Comparison of ENCODE assay signal across 13 mouse cellular contexts in the genomic region with DNA sequence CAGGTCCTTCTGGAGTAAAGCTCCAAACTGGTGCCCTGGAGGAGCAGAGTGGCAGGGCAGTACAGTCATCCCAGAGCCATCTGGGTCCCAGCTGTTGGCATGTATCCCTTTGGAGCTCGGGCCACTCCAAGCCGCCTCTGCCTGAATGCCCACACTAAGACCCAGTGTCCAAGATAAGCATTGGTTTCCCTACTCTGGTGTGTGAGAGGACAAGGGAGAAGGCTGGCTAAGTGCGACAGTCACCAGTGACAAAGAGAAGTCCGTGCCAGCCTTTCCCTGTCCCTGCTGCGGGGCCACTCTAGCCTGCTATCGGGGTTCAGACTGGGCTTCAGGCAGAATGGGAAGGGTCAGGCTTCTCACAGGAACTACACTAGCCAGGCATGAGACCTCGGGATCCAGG. TPM values are rescaled to one million over a fixed set of nuclear protein-coding genes. Genes with fewer than 3 reads are reported as not detected.
DNase-seq lines count a peak whose midpoint lies in the region; ATAC-seq and TF ChIP-seq lines count a peak whose summit lies in the region.
"Had no signal": no experiment of that assay in that cellular context is flagged by ENCODE, and none has a peak within 500 bp of the region (broad histone marks: within the 10 kb centered on the region; RNA-seq: fewer than 3 reads in every experiment).

No protein-coding gene starts in this region.

- H3K4me3 ChIP-seq in limb, embryonic 14.5 days (replicated peaks; ENCODE audit: low read length) = no peak overlapping the region
- H3K4me3 ChIP-seq: intestine, embryonic 15.5 days; limb, embryonic 13.5 days had no signal

- WGBS in limb, embryonic 14.5 days = 80% methylated on average over 7 of the region's 7 CpGs

- no peaks in the 10 kb centered on the region for H3K27me3 ChIP-seq in limb, embryonic 14.5 days (ENCODE audit: control insufficient read depth, insufficient read depth, low read length)
- H3K27me3 ChIP-seq: intestine, embryonic 15.5 days; limb, embryonic 13.5 days had no signal

- H3K9me3 ChIP-seq in limb, embryonic 14.5 days (ENCODE audit: control insufficient read depth, low read length) = no peaks in the 10 kb centered on the region
- H3K9me3 ChIP-seq: intestine, embryonic 15.5 days; limb, embryonic 13.5 days had no signal

- ATAC-seq in limb, embryonic 14.5 days (ENCODE audit: low FRiP score, low read depth) = no peak
- ATAC-seq: intestine, embryonic 15.5 days had no signal

- no peak overlapping the region for H3K9ac ChIP-seq in limb, embryonic 14.5 days (ENCODE audit: low read depth, low read length, severe bottlenecking)
- H3K9ac ChIP-seq: intestine, embryonic 15.5 days; limb, embryonic 13.5 days had no signal

- no peak for TF ChIP-seq POLR2A in limb, embryonic 14.5 days (IDR thresholded peaks at IDR 0.05; ENCODE audit: borderline replicate concordance, extremely low read depth, insufficient read depth, insufficient read length)

- no peak overlapping the region for H3K4me2 ChIP-seq in limb, embryonic 14.5 days (replicated peaks; ENCODE audit: low read depth, low read length, severe bottlenecking)
- H3K4me2 ChIP-seq: intestine, embryonic 15.5 days; limb, embryonic 13.5 days had no signal

- peaks cover 39% of the 10 kb centered on the region for H3K36me3 ChIP-seq in limb, embryonic 14.5 days (ENCODE audit: control insufficient read depth, insufficient read depth, low read length)

- 0 out of 2 replicates have a peak overlapping the region, but pooled peaks have one; percentile 33 for H3K27ac ChIP-seq in limb, embryonic 14.5 days (replicated peaks; ENCODE audit: low read depth, low read length)
- H3K27ac ChIP-seq: intestine, embryonic 15.5 days; limb, embryonic 13.5 days; macrophage had no signal

- peak; percentile 44 to 51 for DNase-seq in cerebellum, postnatal 25 days
- no peak for DNase-seq in cerebellum, adult 18-20 months
- DNase-seq in right cerebral cortex, postnatal 14 days = peak; percentile 13
- DNase-seq in right cerebral cortex, postnatal 36 days (ENCODE audit: low spot score in 2 of 2) = no peak
- DNase-seq in limb, embryonic 14.5 days (ENCODE audit: low spot score) = no peak
- DNase-seq in spleen, adult 18-20 months = no peak
- DNase-seq in urinary bladder, postnatal 14 days (ENCODE audit: low spot score) = no peak
- DNase-seq in yolk sac, embryonic 10.5 days (ENCODE audit: low spot score) = no peak
- DNase-seq: adrenal gland, adult 8-10 months; cerebellum, adult 8-10 months had no signal

- no peaks in the 10 kb centered on the region for H3K4me1 ChIP-seq in limb, embryonic 14.5 days (ENCODE audit: control insufficient read depth, insufficient read depth, low read length)
- H3K4me1 ChIP-seq: intestine, embryonic 15.5 days had no signal

RNA-seq across cellular contexts. Expression of gene A3galt2, which starts 0.7 kb away (rescaled TPM):
- 1.7 and 2.1 TPM in 2 replicates for polyA plus RNA-seq in limb, embryonic 14.5 days (2012; rRNA removed)
- polyA plus RNA-seq in limb, embryonic 14.5 days (2014; fragmentation: Nextera tagmentation; extraction: Ambion mirVana) = 0.15 and 0.39 TPM in 2 replicates
- polyA plus RNA-seq: macrophage had no signal

RNA-seq across cellular contexts. Expression of gene Zfp362, which starts 49.9 kb away (rescaled TPM):
- polyA plus RNA-seq in limb, embryonic 14.5 days (2012; rRNA removed) = 87.2 and 131 TPM in 2 replicates
- polyA plus RNA-seq in limb, embryonic 14.5 days (2014; fragmentation: Nextera tagmentation; extraction: Ambion mirVana) = 38.7 and 47.4 TPM in 2 replicates

Comparison
In these comparisons a context has a peak if more than half of its experiments do, and no peak if none do; other contexts are left out.
1. DNase-seq: peak in cerebellum, postnatal 25 days (2 of 2) and right cerebral cortex, postnatal 14 days (single experiment); none in cerebellum, adult 18-20 months (0 of 2), right cerebral cortex, postnatal 36 days (0 of 2), limb, embryonic 14.5 days (single experiment), spleen, adult 18-20 months (0 of 2), urinary bladder, postnatal 14 days (single experiment) and yolk sac, embryonic 10.5 days (single experiment).